Mouse (Mus musculus): ENCODE data around the gene Snorc. TPM values are rescaled to one million over a fixed set of nuclear protein-coding genes. Genes with fewer than 3 reads are reported as not detected.

The Snorc gene
- polyA plus RNA-seq, 1 experiment: not detected

- Histone ChIP-seq H3K36me3 (ENCODE audit: control insufficient read depth) (no peaks in the 10 kb centered on the region), H3K9me3 (ENCODE audit: control insufficient read depth, low read length) (no peaks in the 10 kb centered on the region), H3K4me1 (ENCODE audit: control insufficient read depth) (no peaks in the 10 kb centered on the region), H3K27me3 (ENCODE audit: control insufficient read depth) (peaks cover 18% of the 10 kb centered on the region), H3K4me3 (replicated peaks) (no peak overlapping the region)
- TF ChIP-seq TAL1 (IDR thresholded peaks at IDR 0.05; ENCODE audit: low read length): no peak
- TF ChIP-seq GATA1 (IDR thresholded peaks at IDR 0.05; ENCODE audit: low read length): no peak
These were observed 1.8 kb downstream of the Snorc start for GRCm38 (mm10) chr1:87471914-87472313.

GRCm38 (mm10) chr1:87472576-87472975, 2.5 kb downstream of the Snorc start:
- no peaks in the 10 kb centered on the region for H3K36me3 ChIP-seq (ENCODE audit: control insufficient read depth)
- TF ChIP-seq GATA1 (IDR thresholded peaks at IDR 0.05; ENCODE audit: low read length): no peak
- no peak for TF ChIP-seq TAL1 (IDR thresholded peaks at IDR 0.05; ENCODE audit: low read length)
- H3K27me3 ChIP-seq (ENCODE audit: control insufficient read depth): peaks cover 18% of the 10 kb centered on the region

GRCm38 (mm10) chr1:87475076-87475895, 5.2 kb downstream of the Snorc start:
- Histone ChIP-seq H3K4me1 (ENCODE audit: control insufficient read depth) (no peaks in the 10 kb centered on the region), H3K36me3 (ENCODE audit: control insufficient read depth) (no peaks in the 10 kb centered on the region), H3K27me3 (ENCODE audit: control insufficient read depth) (peaks cover 18% of the 10 kb centered on the region), H3K4me3 (replicated peaks) (no peak overlapping the region), H3K9me3 (ENCODE audit: control insufficient read depth, low read length) (no peaks in the 10 kb centered on the region)
- TF ChIP-seq GATA1 (IDR thresholded peaks at IDR 0.05; ENCODE audit: low read length) (no peak), TAL1 (IDR thresholded peaks at IDR 0.05; ENCODE audit: low read length) (no peak)

More at GRCm38 (mm10) chr1:87472576-87472975, 2.5 kb downstream of the Snorc start:
- Histone ChIP-seq H3K4me3 (replicated peaks) (no peak overlapping the region), H3K9me3 (ENCODE audit: control insufficient read depth, low read length) (no peaks in the 10 kb centered on the region), H3K4me1 (ENCODE audit: control insufficient read depth) (no peaks in the 10 kb centered on the region)

GRCm38 (mm10) chr1:87482546-87482945, 12.5 kb downstream of the Snorc start:
- Histone ChIP-seq H3K4me1 (ENCODE audit: control insufficient read depth) (no peaks in the 10 kb centered on the region), H3K36me3 (ENCODE audit: control insufficient read depth) (peaks cover 2% of the 10 kb centered on the region; the same call in 1 of the 2 replicates), H3K4me3 (replicated peaks) (no peak overlapping the region), H3K27me3 (ENCODE audit: control insufficient read depth) (no peaks in the 10 kb centered on the region), H3K9me3 (ENCODE audit: control insufficient read depth, low read length) (no peaks in the 10 kb centered on the region)
- TF ChIP-seq GATA1 (IDR thresholded peaks at IDR 0.05; ENCODE audit: low read length): no peak
- TF ChIP-seq TAL1 (IDR thresholded peaks at IDR 0.05; ENCODE audit: low read length): no peak

GRCm38 (mm10) chr1:87486386-87486785, 16.3 kb downstream of the Snorc start:
- Histone ChIP-seq H3K4me3 (replicated peaks) (no peak overlapping the region), H3K9me3 (ENCODE audit: control insufficient read depth, low read length) (no peaks in the 10 kb centered on the region), H3K4me1 (ENCODE audit: control insufficient read depth) (no peaks in the 10 kb centered on the region), H3K36me3 (ENCODE audit: control insufficient read depth) (no peaks in the 10 kb centered on the region; the same call in 1 of the 2 replicates), H3K27me3 (ENCODE audit: control insufficient read depth) (no peaks in the 10 kb centered on the region)
- TF ChIP-seq TAL1 (IDR thresholded peaks at IDR 0.05; ENCODE audit: low read length) (no peak), GATA1 (IDR thresholded peaks at IDR 0.05; ENCODE audit: low read length) (no peak)

GRCm38 (mm10) chr1:87492285-87492684, 22.2 kb downstream of the Snorc start:
- Histone ChIP-seq H3K4me1 (ENCODE audit: control insufficient read depth) (no peaks in the 10 kb centered on the region), H3K4me3 (replicated peaks) (no peak overlapping the region), H3K36me3 (ENCODE audit: control insufficient read depth) (no peaks in the 10 kb centered on the region; the same call in 1 of the 2 replicates), H3K27me3 (ENCODE audit: control insufficient read depth) (no peaks in the 10 kb centered on the region), H3K9me3 (ENCODE audit: control insufficient read depth, low read length) (no peaks in the 10 kb centered on the region)
- TF ChIP-seq GATA1 (IDR thresholded peaks at IDR 0.05; ENCODE audit: low read length) (no peak), TAL1 (IDR thresholded peaks at IDR 0.05; ENCODE audit: low read length) (no peak)

- H3K4me1 ChIP-seq (ENCODE audit: control insufficient read depth): no peaks in the 10 kb centered on the region
- H3K4me3 ChIP-seq (replicated peaks): no peak overlapping the region
- H3K9me3 ChIP-seq (ENCODE audit: control insufficient read depth, low read length): no peaks in the 10 kb centered on the region
- H3K36me3 ChIP-seq (ENCODE audit: control insufficient read depth): no peaks in the 10 kb centered on the region; the same call in 1 of the 2 replicates
- H3K27me3 ChIP-seq (ENCODE audit: control insufficient read depth): no peaks in the 10 kb centered on the region
- TF ChIP-seq GATA1 (IDR thresholded peaks at IDR 0.05; ENCODE audit: low read length) (no peak), TAL1 (IDR thresholded peaks at IDR 0.05; ENCODE audit: low read length) (no peak)
These were observed 23.5 kb downstream of the Snorc start for GRCm38 (mm10) chr1:87493542-87493941.

- H3K4me1 ChIP-seq (ENCODE audit: control insufficient read depth): no peaks in the 10 kb centered on the region
- no peak overlapping the region for H3K4me3 ChIP-seq (replicated peaks)
- H3K36me3 ChIP-seq (ENCODE audit: control insufficient read depth): no peaks in the 10 kb centered on the region; the same call in 1 of the 2 replicates
- no peaks in the 10 kb centered on the region; the same call in 1 of the 2 replicates for H3K9me3 ChIP-seq (ENCODE audit: control insufficient read depth, low read length)
- TF ChIP-seq TAL1 (IDR thresholded peaks at IDR 0.05; ENCODE audit: low read length) (no peak), GATA1 (IDR thresholded peaks at IDR 0.05; ENCODE audit: low read length) (no peak)
- H3K27me3 ChIP-seq (ENCODE audit: control insufficient read depth): peaks cover 33% of the 10 kb centered on the region
These were observed 35.5 kb downstream of the Snorc start for GRCm38 (mm10) chr1:87505524-87505923.

- peaks cover 54% of the 10 kb centered on the region for H3K27me3 ChIP-seq (ENCODE audit: control insufficient read depth)
- H3K4me3 ChIP-seq (replicated peaks): no peak overlapping the region
- TF ChIP-seq TAL1 (IDR thresholded peaks at IDR 0.05; ENCODE audit: low read length) (no peak), GATA1 (IDR thresholded peaks at IDR 0.05; ENCODE audit: low read length) (no peak)
- peaks cover under 1% of the 10 kb centered on the region for H3K9me3 ChIP-seq (ENCODE audit: control insufficient read depth, low read length)
- no peaks in the 10 kb centered on the region; the same call in 1 of the 2 replicates for H3K36me3 ChIP-seq (ENCODE audit: control insufficient read depth)
- H3K4me1 ChIP-seq (ENCODE audit: control insufficient read depth): no peaks in the 10 kb centered on the region
These were observed 37.8 kb downstream of the Snorc start for GRCm38 (mm10) chr1:87507857-87508256.
